Mouse (Mus musculus): Measurements from ENCODE around the gene Ghrl.
"Not testable (repeated sequence)": the region's sequence is repeated elsewhere in the genome, so short reads cannot be mapped to it uniquely, and the experiment has no call there.

Gene Ghrl

GRCm38 (mm10) chr6:113695766-113696355 is 23.8 kb downstream of the Ghrl start:
- DNase-seq: peak; percentile 12

- DNase-seq: no peak
Observed at GRCm38 (mm10) chr6:113695203-113695602, 24.5 kb downstream of the Ghrl start.

- DNase-seq: no peak
Observed at GRCm38 (mm10) chr6:113693377-113693776, 26.3 kb downstream of the Ghrl start.

- no peak for DNase-seq
Observed at GRCm38 (mm10) chr6:113692661-113693133, 27.0 kb downstream of the Ghrl start.

GRCm38 (mm10) chr6:113691084-113691462 is 28.6 kb downstream of the Ghrl start:
- no peak for DNase-seq

GRCm38 (mm10) chr6:113690400-113691083 is 29.1 kb downstream of the Ghrl start:
- DNase-seq: peak; percentile 17

GRCm38 (mm10) chr6:113690008-113690399 is 29.7 kb downstream of the Ghrl start:
- DNase-seq: no peak

GRCm38 (mm10) chr6:113686551-113687125 is 33.0 kb downstream of the Ghrl start:
- no peak for DNase-seq

GRCm38 (mm10) chr6:113683081-113683825 is 36.4 kb downstream of the Ghrl start:
- no peak for DNase-seq

GRCm38 (mm10) chr6:113681271-113681670 is 38.4 kb downstream of the Ghrl start:
- peak; percentile 93 for DNase-seq

GRCm38 (mm10) chr6:113679993-113680566 is 39.6 kb downstream of the Ghrl start:
- no peak for DNase-seq

GRCm38 (mm10) chr6:113678246-113679012 is 41.3 kb downstream of the Ghrl start:
- no peak for DNase-seq

GRCm38 (mm10) chr6:113677070-113677734 is 42.5 kb downstream of the Ghrl start:
- DNase-seq: no peak

- no peak for DNase-seq
Observed at GRCm38 (mm10) chr6:113675991-113676390, 43.7 kb downstream of the Ghrl start.

- no peak for DNase-seq
Observed at GRCm38 (mm10) chr6:113675234-113675633, 44.4 kb downstream of the Ghrl start.

- no peak for DNase-seq
Observed at GRCm38 (mm10) chr6:113672989-113673388, 46.7 kb downstream of the Ghrl start.

- DNase-seq: not testable (repeated sequence)
Observed at GRCm38 (mm10) chr6:113672029-113672428, 47.7 kb downstream of the Ghrl start.

- peak; percentile 55 for DNase-seq
Observed at GRCm38 (mm10) chr6:113669821-113670220, 49.9 kb downstream of the Ghrl start.

GRCm38 (mm10) chr6:113668287-113669154 is 51.2 kb downstream of the Ghrl start:
- peak; percentile 66 for DNase-seq

- DNase-seq: no peak
Observed at GRCm38 (mm10) chr6:113667611-113668122, 52.0 kb downstream of the Ghrl start.
